Mouse (Mus musculus): ENCODE measurements around the gene Nprl3.
"Not testable (repeated sequence)": the region's sequence is repeated elsewhere in the genome, so short reads cannot be mapped to it uniquely, and the experiment has no call there.

The Nprl3 gene

GRCm38 (mm10) chr11:32283091-32283777 lies 15.7 kb upstream of the Nprl3 start, which contains the start of gene Hba-a1:
Gene Hba-a1 (plus strand): TSS chr11:32283511.
- DNase-seq = not testable (repeated sequence)

DNA sequence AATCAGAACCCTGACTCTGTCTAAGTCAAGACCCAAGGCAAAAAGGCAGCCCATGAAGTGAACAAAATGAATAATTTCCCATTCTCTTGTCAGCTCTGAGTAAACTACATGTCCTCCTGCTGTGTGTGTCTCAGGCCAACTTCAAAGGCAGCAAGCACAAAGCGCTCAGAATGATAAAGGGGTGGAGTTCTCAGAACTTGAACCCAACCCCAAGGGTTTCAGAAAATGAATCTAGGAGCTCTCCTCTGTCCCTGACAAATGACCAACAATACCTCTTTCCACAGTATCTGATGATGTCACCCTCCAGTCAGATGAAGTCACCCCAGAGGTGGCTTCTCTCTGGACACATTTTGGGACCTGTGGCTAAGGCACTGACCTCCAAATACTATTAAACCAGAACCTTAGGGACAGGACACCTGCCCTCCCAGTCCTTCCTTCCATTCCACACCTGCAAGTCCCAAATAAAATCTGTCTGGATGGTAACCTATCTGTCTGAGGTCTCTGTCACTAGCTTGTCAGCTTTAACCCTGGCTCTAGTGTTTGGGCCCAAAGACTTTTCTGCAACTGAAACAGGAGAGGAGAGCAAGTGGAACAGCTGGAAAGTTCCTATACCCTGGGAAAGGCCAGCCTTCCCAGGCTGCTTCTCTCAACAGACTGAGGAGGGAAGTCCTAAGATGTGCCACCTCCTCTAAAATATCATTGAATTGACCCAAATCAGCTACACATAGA lies 14.1 kb upstream of the Nprl3 start:
- DNase-seq = no peak

GRCm38 (mm10) chr11:32280646-32281045 lies 13.1 kb upstream of the Nprl3 start:
- DNase-seq = no peak

- no peak for DNase-seq
Measured at GRCm38 (mm10) chr11:32278458-32278957, 11.0 kb upstream of the Nprl3 start.

GRCm38 (mm10) chr11:32277736-32278457 lies 10.4 kb upstream of the Nprl3 start:
- DNase-seq = no peak

GRCm38 (mm10) chr11:32276347-32276746 lies 8.8 kb upstream of the Nprl3 start, which contains the start of gene Hba-x:
Gene Hba-x (plus strand): TSS chr11:32276400.
- DNase-seq = no peak

DNA sequence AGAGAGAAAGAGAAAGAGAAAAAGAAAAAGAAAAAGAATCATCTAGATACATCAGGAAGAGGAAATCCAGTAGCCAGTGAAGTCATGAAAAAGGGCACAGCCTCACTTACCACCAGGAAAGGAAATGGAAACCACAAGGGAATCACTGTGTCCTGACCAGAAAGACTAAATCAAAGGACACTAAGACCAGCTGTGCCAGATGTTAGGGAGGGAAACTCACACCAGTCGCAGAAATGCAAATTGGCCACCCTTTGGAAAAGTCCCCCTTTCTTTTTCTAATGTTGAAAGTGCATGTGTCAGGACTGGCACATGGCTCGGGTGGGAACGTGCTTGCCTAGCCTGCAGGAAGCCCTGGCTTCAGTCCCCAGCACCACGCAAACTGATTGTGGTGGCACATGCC lies 3.7 kb upstream of the Nprl3 start:
- DNase-seq = no peak

- no peak for DNase-seq
Measured at GRCm38 (mm10) chr11:32268952-32269351, 1.4 kb upstream of the Nprl3 start.

DNA sequence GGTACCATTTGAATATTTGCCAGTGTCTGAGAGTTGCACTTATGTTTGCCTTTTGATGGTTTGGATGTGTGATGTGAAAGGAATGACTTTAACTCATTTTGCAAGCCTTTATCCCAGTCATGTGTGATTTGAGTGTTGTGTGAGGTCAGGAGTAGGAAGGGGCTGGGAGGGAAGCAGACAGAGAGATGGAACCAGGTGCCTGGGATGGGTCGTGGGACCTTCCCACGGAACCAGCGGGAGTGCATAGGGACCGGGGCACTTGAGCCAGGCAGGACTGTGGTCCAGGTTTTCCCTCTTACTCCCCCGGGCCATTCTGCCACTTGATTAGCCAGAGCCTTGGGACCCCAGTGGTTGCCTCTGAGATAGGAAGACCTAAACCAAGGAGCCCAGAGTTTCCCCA lies 457 bp upstream of the Nprl3 start:
- DNase-seq = peak in 1 of 2 experiments; percentile 31

GRCm38 (mm10) chr11:32266776-32267175 lies 731 bp downstream of the Nprl3 start:
- DNase-seq = no peak

DNA sequence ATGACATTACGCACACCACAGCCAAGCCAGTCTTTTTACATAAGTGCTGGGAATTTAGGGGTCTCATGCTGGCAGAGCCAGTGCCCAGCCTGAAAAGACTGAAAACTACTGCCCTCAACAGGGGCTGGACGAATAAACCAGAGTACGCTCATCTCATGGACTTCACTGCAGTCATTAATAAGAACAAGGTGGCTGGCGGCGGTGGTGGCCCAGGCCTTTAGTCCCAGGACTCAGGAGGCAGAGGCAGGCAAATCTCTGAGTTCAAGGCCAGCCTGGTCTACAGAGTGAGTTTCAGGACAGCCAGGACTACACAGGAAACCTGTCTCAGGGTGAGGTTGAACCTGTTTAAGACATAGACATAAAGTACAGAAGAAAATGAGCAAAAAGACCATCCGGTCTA lies 1.3 kb downstream of the Nprl3 start:
- DNase-seq = no peak

DNA sequence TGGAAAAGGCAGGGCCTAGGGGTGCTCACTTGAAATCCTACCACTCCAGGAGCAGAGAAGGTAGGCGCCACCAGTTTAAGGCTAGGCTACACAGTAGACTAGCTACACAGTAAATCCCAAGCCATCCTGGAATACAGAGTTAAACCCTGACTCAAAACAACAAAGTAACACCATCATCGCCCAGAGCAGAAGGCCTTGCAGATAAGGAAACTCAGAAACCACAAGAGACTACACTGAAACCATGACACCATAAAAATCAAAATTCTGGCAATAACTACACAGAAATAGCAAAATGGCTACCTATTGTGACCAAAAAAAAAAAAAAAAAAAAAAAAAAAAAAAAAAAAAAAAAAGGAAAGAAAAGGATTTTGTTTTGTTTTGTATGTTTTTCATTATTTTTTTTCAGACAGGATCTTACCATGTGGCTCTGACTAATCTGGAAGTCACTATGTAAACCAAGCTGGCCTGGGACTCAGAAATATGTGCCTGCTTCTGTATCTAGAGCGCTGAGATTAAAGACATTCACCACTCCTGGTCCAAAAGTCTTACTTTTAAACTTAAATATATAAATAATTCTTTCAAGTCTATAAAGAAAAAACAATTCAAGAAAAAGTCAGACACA lies 2.3 kb downstream of the Nprl3 start:
- no peak for DNase-seq

DNA sequence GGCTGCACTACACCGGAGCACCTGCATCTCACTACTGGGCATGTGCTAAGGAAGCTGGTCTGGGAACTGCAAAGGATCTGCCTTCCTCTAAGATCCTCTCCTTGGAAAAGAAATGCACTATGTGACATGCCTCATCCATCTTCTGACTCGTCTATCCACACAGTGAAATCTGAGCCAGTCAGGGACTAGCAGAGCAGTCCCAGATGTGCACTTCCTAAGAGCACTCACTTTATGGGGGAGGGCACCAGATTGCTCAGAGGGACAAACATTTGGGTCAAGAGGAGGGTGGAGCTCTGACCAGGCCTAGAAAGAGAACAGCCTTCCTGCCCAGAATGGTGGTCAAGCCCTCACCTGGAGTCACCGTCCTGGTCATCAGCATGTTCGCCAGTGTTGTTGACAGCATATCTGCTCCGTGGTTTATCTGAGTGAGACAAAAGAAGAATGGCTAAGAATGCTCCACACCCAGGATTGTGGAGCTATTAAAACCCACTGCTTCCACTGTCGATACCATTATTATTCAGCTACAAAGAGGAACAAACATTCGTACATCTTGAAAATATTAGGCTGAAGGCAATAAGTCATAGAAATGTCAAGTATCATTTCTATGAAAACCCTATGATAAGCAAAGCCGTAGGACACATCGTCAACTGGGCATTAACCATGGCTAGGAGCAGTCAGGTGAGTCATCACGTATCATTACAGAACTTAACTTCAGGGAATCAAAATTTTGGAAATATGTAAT lies 4.7 kb downstream of the Nprl3 start:
- DNase-seq = no peak

DNA sequence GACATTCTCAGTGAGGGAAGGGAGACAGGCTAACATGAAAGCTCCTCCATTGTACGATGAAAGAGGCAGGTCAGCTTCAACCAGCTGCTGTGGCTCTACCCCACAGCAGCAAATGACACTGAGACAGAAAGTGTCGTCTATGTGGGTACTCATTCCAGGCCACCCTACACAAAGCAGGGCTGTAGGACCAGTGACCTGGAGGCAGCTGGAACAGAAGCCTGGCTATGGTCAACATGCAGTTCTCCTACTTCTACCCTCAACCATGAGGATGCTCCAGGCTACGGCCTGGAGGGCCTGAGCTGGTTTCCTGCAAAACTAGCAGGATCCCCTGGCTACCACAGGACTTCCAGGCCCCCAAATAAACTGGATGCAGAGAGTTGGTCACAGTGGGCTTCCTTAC lies 10.9 kb downstream of the Nprl3 start:
- DNase-seq = no peak

- no peak for DNase-seq
Measured at GRCm38 (mm10) chr11:32256146-32256545, 11.4 kb downstream of the Nprl3 start.

DNA sequence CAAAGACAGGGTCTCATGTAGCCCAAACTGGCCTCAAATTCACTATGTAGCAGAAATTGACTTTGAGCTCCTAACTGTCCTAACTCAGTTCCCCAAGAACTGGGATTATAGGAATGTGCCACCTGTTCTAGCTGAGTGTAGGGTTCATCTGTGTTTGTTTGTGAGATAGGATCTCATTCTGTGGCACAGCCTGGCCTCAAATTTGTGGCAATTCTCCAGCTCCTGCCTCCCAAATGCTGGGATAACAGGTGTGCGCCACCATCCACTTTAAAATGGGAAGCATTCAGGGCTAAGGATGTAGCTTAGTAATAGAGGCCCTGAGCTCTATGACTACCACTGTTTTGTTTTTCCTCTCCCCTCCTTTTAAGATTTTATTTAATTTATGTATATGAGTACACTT lies 14.4 kb downstream of the Nprl3 start:
- DNase-seq = no peak

DNA sequence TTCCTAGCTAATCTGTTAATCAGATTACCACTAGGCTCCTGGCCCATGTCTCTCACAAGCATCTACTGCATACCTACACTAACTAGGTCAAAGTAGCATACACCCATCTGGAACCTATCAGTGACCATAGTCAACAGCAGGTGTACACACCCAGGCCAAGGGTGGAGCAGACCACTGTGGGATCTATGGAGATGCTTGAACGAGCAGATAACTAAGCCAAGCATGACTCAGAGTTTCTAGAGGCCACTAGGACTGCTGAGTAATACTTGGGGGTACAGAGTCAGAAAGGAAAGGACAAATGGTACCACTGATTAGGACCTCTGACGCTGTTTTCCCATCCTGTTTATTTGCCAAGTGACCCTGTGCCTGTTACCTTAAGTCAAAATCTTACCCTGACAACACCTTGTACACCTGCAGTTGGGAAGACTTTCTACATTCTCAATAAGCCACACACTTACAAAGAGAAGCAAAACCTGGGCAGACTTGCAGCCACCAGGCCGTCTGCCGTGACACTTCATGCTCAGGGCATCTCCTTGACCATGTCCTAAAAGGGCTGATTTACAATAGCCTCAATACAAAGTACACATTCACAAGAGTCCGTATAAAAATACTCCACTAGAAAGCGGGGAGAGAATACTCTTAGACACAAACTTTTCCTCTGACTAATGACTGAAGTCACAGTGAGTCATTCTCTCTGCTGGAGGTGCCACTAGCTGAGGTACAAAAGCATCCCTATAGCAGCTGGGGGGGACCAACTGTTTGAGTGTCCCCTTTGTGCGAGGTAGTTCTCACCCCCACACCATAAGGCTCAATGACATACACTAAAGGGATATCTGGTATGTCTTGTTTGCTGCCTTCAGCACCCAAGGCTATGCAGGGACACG lies 16.4 kb downstream of the Nprl3 start:
- no peak for DNase-seq

- DNase-seq = no peak
Measured at GRCm38 (mm10) chr11:32248350-32248749, 19.2 kb downstream of the Nprl3 start.

DNA sequence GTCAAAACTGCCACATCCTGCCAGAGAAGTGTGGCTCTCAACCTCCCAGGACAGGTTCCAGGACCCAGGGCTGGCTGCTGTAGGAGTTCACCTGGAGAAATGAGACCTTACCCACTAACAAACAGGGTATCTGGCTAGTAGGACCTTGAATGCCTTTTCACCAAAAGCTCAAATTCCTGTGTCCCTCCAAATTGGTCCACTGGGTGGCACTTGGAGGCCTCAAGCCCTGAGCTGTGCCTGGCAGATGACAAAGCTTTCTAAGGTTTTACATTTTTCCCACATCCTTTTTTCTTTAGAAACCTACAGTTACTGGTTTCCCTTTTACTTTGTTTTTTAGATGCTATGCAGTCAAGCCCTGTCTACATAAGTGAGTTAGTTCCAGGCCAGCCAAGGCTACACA lies 20.4 kb downstream of the Nprl3 start:
- DNase-seq = no peak

DNA sequence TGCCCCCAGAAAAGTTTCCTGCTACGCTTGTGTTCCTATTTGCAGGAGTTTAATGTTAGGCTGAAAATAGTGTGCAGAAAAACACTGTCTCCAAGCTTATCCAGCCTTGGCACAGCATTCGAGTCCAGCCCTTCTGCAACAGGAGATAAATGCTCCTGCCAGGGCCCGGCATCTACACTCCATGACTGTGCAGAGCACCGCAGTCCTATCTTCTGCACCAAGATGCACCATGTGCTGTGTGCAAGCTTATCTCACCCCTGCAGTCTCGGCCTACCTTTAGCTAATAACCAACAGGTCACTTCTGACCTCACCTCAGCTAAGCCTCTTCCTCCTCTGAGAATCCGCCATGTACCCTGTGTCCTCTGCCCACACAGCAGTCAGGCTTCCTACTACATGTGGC lies 21.9 kb downstream of the Nprl3 start:
- DNase-seq = no peak

GRCm38 (mm10) chr11:32244617-32245016 lies 22.9 kb downstream of the Nprl3 start:
- DNase-seq = no peak

All from kidney, postnatal 4 days (tissue).